Mouse (Mus musculus) CH12.LX (cell line): ENCODE measurements around the gene Dlgap1.

Experiments
- BHLHE40 ChIP-seq: IDR thresholded peaks from 2 replicates; pipeline ENCODE4 v1.6.1; 2011; ENCODE audit warnings: mild to moderate bottlenecking, low read depth, low read length, improper control_type of control experiment
- CHD1 ChIP-seq: IDR thresholded peaks from 2 replicates; pipeline ENCODE4 v1.6.1; 2012; ENCODE audit warnings: low read depth, low read length, improper control_type of control experiment, inconsistent platforms
- CTCF ChIP-seq, 2 experiments: IDR thresholded peaks in 1 of 2; conservative IDR thresholded peaks in 1 of 2; 2 replicates each; pipeline ENCODE4 v1.5.1; 2011 to 2012; ENCODE audit warnings: low read depth in 2 of 2, low read length in 2 of 2, improper control_type of control experiment in 1 of 2, inconsistent platforms in 1 of 2, mild to moderate bottlenecking in 1 of 2, moderate library complexity in 1 of 2
- ELF1 ChIP-seq: IDR thresholded peaks from 2 replicates; pipeline ENCODE4 v1.6.1; 2014; ENCODE audit warnings: low read depth, mild to moderate bottlenecking, inconsistent platforms, low read length, improper control_type of control experiment
- EP300 ChIP-seq: IDR thresholded peaks from 2 replicates; pipeline ENCODE4 v1.6.1; 2011; ENCODE audit warnings: low read length, improper control_type of control experiment
- ETS1 ChIP-seq: conservative IDR thresholded peaks from 2 replicates; pipeline ENCODE4 v1.6.1; 2012; ENCODE audit warnings: low read depth, mild to moderate bottlenecking, inconsistent platforms, low read length, improper control_type of control experiment, moderate library complexity
- KAT2A ChIP-seq: IDR thresholded peaks from 2 replicates; pipeline ENCODE4 v1.6.1; 2012; ENCODE audit warnings: low read length, improper control_type of control experiment, inconsistent platforms; ENCODE audit not compliant: insufficient replicate concordance
- MAFK ChIP-seq: IDR thresholded peaks from 2 replicates; pipeline ENCODE4 v1.6.1; 2011; ENCODE audit warnings: low read length, improper control_type of control experiment; ENCODE audit not compliant: insufficient replicate concordance
- POLR2A ChIP-seq: IDR thresholded peaks from 2 replicates; pipeline ENCODE4 v1.6.1; 2011; ENCODE audit warnings: low read depth, mild to moderate bottlenecking, improper control_type of control experiment, low read length
- SIN3A ChIP-seq: IDR thresholded peaks from 2 replicates; pipeline ENCODE4 v1.6.1; 2012; ENCODE audit warnings: low read length, improper control_type of control experiment, inconsistent platforms
- TBP ChIP-seq: conservative IDR thresholded peaks from 2 replicates; pipeline ENCODE4 v1.6.1; 2011; ENCODE audit warnings: low read depth, low read length, improper control_type of control experiment
- TCF12 ChIP-seq: IDR thresholded peaks from 2 replicates; pipeline ENCODE4 v1.6.1; 2014; ENCODE audit warnings: low read depth, mild to moderate bottlenecking, inconsistent platforms, low read length, improper control_type of control experiment
- USF1 ChIP-seq: IDR thresholded peaks from 2 replicates; pipeline ENCODE4 v1.6.1; 2014; ENCODE audit warnings: low read depth, mild to moderate bottlenecking, inconsistent platforms, low read length, improper control_type of control experiment

GRCm38 (mm10) chr17:70612171-70612570 is 643.3 kb downstream of the Dlgap1 start:
- TF ChIP-seq CTCF (conservative IDR thresholded peaks at IDR 0.05 in 1 of 2, IDR thresholded peaks at IDR 0.05 in 1 of 2; ENCODE audit: low read depth in 2 of 2, low read length in 2 of 2) = no peak
- no peak for TF ChIP-seq POLR2A
- TF ChIP-seq ELF1 = no peak
- TF ChIP-seq MAFK = no peak
- TF ChIP-seq KAT2A = no peak
- no peak for TF ChIP-seq ETS1
- TF ChIP-seq USF1 = no peak
- TF ChIP-seq CHD1 = no peak
- no peak for TF ChIP-seq EP300
- TF ChIP-seq TBP = no peak
- no peak for TF ChIP-seq TCF12
- no peak for TF ChIP-seq BHLHE40
- TF ChIP-seq SIN3A = no peak
